Mouse (Mus musculus) embryonic facial prominence, embryonic 13.5 days (tissue): Measurements from ENCODE around the gene Ap2b1. TPM values are rescaled to one million over a fixed set of nuclear protein-coding genes. Genes with fewer than 3 reads are reported as not detected.
A peak's percentile ranks its signal among the peaks of the same experiment; 100 is the strongest.
"Not testable (repeated sequence)": the region's sequence is repeated elsewhere in the genome, so short reads cannot be mapped to it uniquely, and the experiment has no call there.

Experiments used
- ATAC-seq: fragments of 200-750 bp; cut with Nextera tagmentation; 2 replicates; pipeline ENCODE4 v1.8.0; 2017; ENCODE audit warnings: low read depth; ENCODE audit not compliant: insufficient number of reproducible peaks, insufficient read depth, low FRiP score, low TSS enrichment
- H3K27ac ChIP-seq: fragments of 300-500 bp; sonication (generic); 2 replicates; pipeline ENCODE4 v1.5.1; 2015; ENCODE audit warnings: moderate library complexity, mild to moderate bottlenecking, inconsistent platforms
- H3K27me3 ChIP-seq: fragments of 300-500 bp; sonication (generic); 2 replicates; pipeline ENCODE4 v1.6.1; 2015; ENCODE audit warnings: mild to moderate bottlenecking, inconsistent platforms
- H3K36me3 ChIP-seq: fragments of 300-500 bp; sonication (generic); 2 replicates; pipeline ENCODE4 v1.6.1; 2015; ENCODE audit warnings: mild to moderate bottlenecking, inconsistent platforms
- H3K4me1 ChIP-seq: fragments of 300-500 bp; sonication (generic); 2 replicates; pipeline ENCODE4 v1.6.1; 2015; ENCODE audit warnings: inconsistent platforms
- H3K4me2 ChIP-seq: fragments of 300-500 bp; sonication (generic); 2 replicates; pipeline ENCODE4 v1.6.1; 2015; ENCODE audit warnings: moderate library complexity, mild to moderate bottlenecking, inconsistent platforms
- H3K4me3 ChIP-seq: fragments of 300-500 bp; sonication (generic); 2 replicates; pipeline ENCODE4 v1.5.1; 2015; ENCODE audit warnings: mild to moderate bottlenecking, inconsistent platforms
- H3K9ac ChIP-seq: fragments of 300-500 bp; sonication (generic); 2 replicates; pipeline ENCODE4 v1.6.1; 2015; ENCODE audit warnings: mild to moderate bottlenecking, inconsistent platforms
- H3K9me3 ChIP-seq: fragments of 300-500 bp; sonication (generic); 2 replicates; pipeline ENCODE4 v1.6.1; 2016; ENCODE audit warnings: inconsistent platforms
- WGBS: fragments of 180-500 bp; shearing (Covaris S2); methylation state at CpG from one replicate; pipeline ENCODE4 v1.1.7; 2015; ENCODE audit warnings: mixed read lengths; 5-methylcytosine and 5-hydroxymethylcytosine counted together
- polyA plus RNA-seq: library from polyadenylated mRNA; unstranded; fragments of >200 nt; fragmentation: Nextera tagmentation; extraction: Ambion mirVana; gene quantifications from 2 replicates; pipeline ENCODE4 v1.2.1, GENCODE M21; 2015

Ap2b1 gene
- polyA plus RNA-seq, 1 experiment from 2014 or later, result 56.8 TPM

GRCm38 (mm10) chr11:83302526-83303251, 3.9 kb downstream of the Ap2b1 start, which contains the start of gene Pex12:
Gene Pex12, minus strand, starts transcription at chr11:83302586.
- ATAC-seq, result peak; percentile 60; the same call in 1 of the 2 replicates

GRCm38 (mm10) chr11:83303751-83304150, 4.9 kb downstream of the Ap2b1 start:
- H3K9ac ChIP-seq, result peak overlapping the region; percentile 58
- WGBS, result 26% methylated on average over 5 of the region's 5 CpGs

More at GRCm38 (mm10) chr11:83302526-83303251, 3.9 kb downstream of the Ap2b1 start, which contains the start of gene Pex12:
- Histone ChIP-seq H3K4me3 (peak within 1 kb of the TSS; percentile 91), H3K9ac (peak within 1 kb of the TSS; percentile 93), H3K4me2 (peak within 1 kb of the TSS; percentile 75), H3K36me3 (no peaks in the 10 kb centered on the region), H3K4me1 (peaks cover 32% of the 10 kb centered on the region), H3K27ac (peak within 1 kb of the TSS; percentile 94), H3K9me3 (no peaks in the 10 kb centered on the region), H3K27me3 (no peaks in the 10 kb centered on the region)
- WGBS, result under 1% methylated on average over 51 of the region's 51 CpGs

GRCm38 (mm10) chr11:83304485-83304884, 5.7 kb downstream of the Ap2b1 start:
- Histone ChIP-seq H3K9me3 (no peaks in the 10 kb centered on the region), H3K9ac (no peak overlapping the region), H3K27ac (no peak overlapping the region), H3K27me3 (no peaks in the 10 kb centered on the region), H3K4me3 (no peak overlapping the region), H3K4me1 (peaks cover 25% of the 10 kb centered on the region), H3K36me3 (peaks cover 16% of the 10 kb centered on the region), H3K4me2 (peak overlapping the region; percentile 75)
- 86% methylated on average over 2 of the region's 2 CpGs for WGBS
- ATAC-seq, result no peak

More at GRCm38 (mm10) chr11:83303751-83304150, 4.9 kb downstream of the Ap2b1 start:
- Histone ChIP-seq H3K27me3 (no peaks in the 10 kb centered on the region), H3K27ac (no peak overlapping the region), H3K4me3 (peak overlapping the region; percentile 91), H3K36me3 (peaks cover 9% of the 10 kb centered on the region), H3K4me2 (peak overlapping the region; percentile 75), H3K4me1 (peaks cover 25% of the 10 kb centered on the region), H3K9me3 (no peaks in the 10 kb centered on the region)
- ATAC-seq, result no peak

GRCm38 (mm10) chr11:83306700-83307253, 8.0 kb downstream of the Ap2b1 start:
- Histone ChIP-seq H3K36me3 (peaks cover 21% of the 10 kb centered on the region), H3K4me2 (no peak overlapping the region), H3K27ac (no peak overlapping the region), H3K9me3 (no peaks in the 10 kb centered on the region), H3K27me3 (no peaks in the 10 kb centered on the region), H3K9ac (no peak overlapping the region), H3K4me3 (no peak overlapping the region), H3K4me1 (peaks cover 24% of the 10 kb centered on the region)
- no peak for ATAC-seq
- 70% methylated on average over 4 of the region's 4 CpGs for WGBS

GRCm38 (mm10) chr11:83312471-83312870, 13.6 kb downstream of the Ap2b1 start:
- ATAC-seq, result no peak
- Histone ChIP-seq H3K27me3 (no peaks in the 10 kb centered on the region), H3K9ac (no peak overlapping the region), H3K9me3 (no peaks in the 10 kb centered on the region), H3K4me3 (no peak overlapping the region), H3K4me1 (no peaks in the 10 kb centered on the region), H3K4me2 (no peak overlapping the region), H3K36me3 (peaks cover 40% of the 10 kb centered on the region), H3K27ac (no peak overlapping the region)
- 66% methylated on average over 5 of the region's 5 CpGs for WGBS

GRCm38 (mm10) chr11:83319048-83319447, 20.2 kb downstream of the Ap2b1 start:
- no peak for ATAC-seq
- no peak overlapping the region for H3K27ac ChIP-seq
- no peak overlapping the region for H3K9ac ChIP-seq
- H3K27me3 ChIP-seq, result no peaks in the 10 kb centered on the region
- H3K4me1 ChIP-seq, result no peaks in the 10 kb centered on the region
- no peak overlapping the region for H3K4me2 ChIP-seq
- H3K36me3 ChIP-seq, result peaks cover 57% of the 10 kb centered on the region
- WGBS, result 83% methylated on average over 4 of the region's 4 CpGs
- H3K9me3 ChIP-seq, result no peaks in the 10 kb centered on the region
- H3K4me3 ChIP-seq, result no peak overlapping the region

GRCm38 (mm10) chr11:83326692-83327091, 27.9 kb downstream of the Ap2b1 start:
- H3K27ac ChIP-seq, H3K4me1 ChIP-seq, H3K4me2 ChIP-seq, H3K9me3 ChIP-seq, H3K4me3 ChIP-seq, ATAC-seq, H3K27me3 ChIP-seq, H3K9ac ChIP-seq: not testable (repeated sequence)
- peaks cover 73% of the 10 kb centered on the region for H3K36me3 ChIP-seq
- WGBS, result 86% methylated on average over 3 of the region's 3 CpGs

- 63% methylated on average over 3 of the region's 3 CpGs for WGBS
- no peaks in the 10 kb centered on the region for H3K4me1 ChIP-seq
- H3K27ac ChIP-seq, result no peak overlapping the region
- H3K9me3 ChIP-seq, result no peaks in the 10 kb centered on the region
- peaks cover 66% of the 10 kb centered on the region for H3K36me3 ChIP-seq
- H3K4me3 ChIP-seq, result no peak overlapping the region
- no peak for ATAC-seq
- no peaks in the 10 kb centered on the region for H3K27me3 ChIP-seq
- no peak overlapping the region for H3K4me2 ChIP-seq
- H3K9ac ChIP-seq, result no peak overlapping the region
Measured at GRCm38 (mm10) chr11:83327427-83327826, 28.6 kb downstream of the Ap2b1 start.

- no peaks in the 10 kb centered on the region for H3K4me1 ChIP-seq
- ATAC-seq, result no peak
- H3K27ac ChIP-seq, result no peak overlapping the region
- H3K4me3 ChIP-seq, result no peak overlapping the region
- H3K36me3 ChIP-seq, result peaks cover 73% of the 10 kb centered on the region
- 91% methylated on average over 7 of the region's 7 CpGs for WGBS
- H3K9me3 ChIP-seq, result no peaks in the 10 kb centered on the region
- H3K27me3 ChIP-seq, result no peaks in the 10 kb centered on the region
- no peak overlapping the region for H3K9ac ChIP-seq
- no peak overlapping the region for H3K4me2 ChIP-seq
Measured at GRCm38 (mm10) chr11:83335826-83336225, 37.0 kb downstream of the Ap2b1 start.

GRCm38 (mm10) chr11:83339705-83340104, 40.9 kb downstream of the Ap2b1 start:
- H3K4me1 ChIP-seq, result no peaks in the 10 kb centered on the region
- peaks cover 81% of the 10 kb centered on the region for H3K36me3 ChIP-seq
- no peaks in the 10 kb centered on the region for H3K9me3 ChIP-seq
- H3K27ac ChIP-seq, result no peak overlapping the region
- no peak for ATAC-seq
- no peak overlapping the region for H3K9ac ChIP-seq
- H3K27me3 ChIP-seq, result no peaks in the 10 kb centered on the region
- no peak overlapping the region for H3K4me3 ChIP-seq
- WGBS, result 66% methylated on average over 2 of the region's 2 CpGs
- no peak overlapping the region for H3K4me2 ChIP-seq

- Histone ChIP-seq H3K4me1 (no peaks in the 10 kb centered on the region), H3K9ac (no peak overlapping the region), H3K36me3 (peaks cover 77% of the 10 kb centered on the region), H3K9me3 (no peaks in the 10 kb centered on the region), H3K4me3 (no peak overlapping the region), H3K4me2 (no peak overlapping the region), H3K27ac (no peak overlapping the region), H3K27me3 (no peaks in the 10 kb centered on the region)
- ATAC-seq, result no peak
- 81% methylated on average over 3 of the region's 3 CpGs for WGBS
Measured at GRCm38 (mm10) chr11:83341716-83342245, 43.0 kb downstream of the Ap2b1 start.

GRCm38 (mm10) chr11:83355428-83355827, 56.6 kb downstream of the Ap2b1 start:
- Histone ChIP-seq H3K9ac (no peak overlapping the region), H3K27ac (no peak overlapping the region), H3K9me3 (no peaks in the 10 kb centered on the region), H3K27me3 (no peaks in the 10 kb centered on the region), H3K4me3 (no peak overlapping the region), H3K4me2 (no peak overlapping the region), H3K4me1 (no peaks in the 10 kb centered on the region), H3K36me3 (peaks cover 42% of the 10 kb centered on the region)
- ATAC-seq, result no peak
- 87% methylated on average over 5 of the region's 5 CpGs for WGBS
